11 mouse cellular contexts compared by ENCODE assay signal in genomic region chr3:121378708-121379612, GRCm38 (mm10). TPM values are rescaled to one million over a fixed set of nuclear protein-coding genes. Genes with fewer than 3 reads are reported as not detected.
A peak's percentile ranks its signal among the peaks of the same experiment; 100 is the strongest.
DNase-seq lines count a peak whose midpoint lies in the region; ATAC-seq and TF ChIP-seq lines count a peak whose summit lies in the region.
"Had no signal": no experiment of that assay in that cellular context is flagged by ENCODE, and none has a peak within 500 bp of the region (broad histone marks: within the 10 kb centered on the region; RNA-seq: fewer than 3 reads in every experiment).

No protein-coding gene starts in this region.

- peaks cover 41% of the 10 kb centered on the region for H3K4me1 ChIP-seq in midbrain, embryonic 10.5 days
- H3K4me1 ChIP-seq in midbrain, embryonic 14.5 days (ENCODE audit: control insufficient read depth, insufficient read depth, low read length): no peaks in the 10 kb centered on the region
- H3K4me1 ChIP-seq in liver, embryonic 15.5 days (replicated peaks): peaks cover 4% of the 10 kb centered on the region

- no peaks in the 10 kb centered on the region for H3K36me3 ChIP-seq in midbrain, embryonic 10.5 days
- no peaks in the 10 kb centered on the region for H3K36me3 ChIP-seq in midbrain, embryonic 14.5 days (ENCODE audit: control insufficient read depth, insufficient read depth, low read length)
- no peaks in the 10 kb centered on the region for H3K36me3 ChIP-seq in liver, embryonic 15.5 days (replicated peaks)
- H3K36me3 ChIP-seq: G1E had no signal

- H3K27me3 ChIP-seq in midbrain, embryonic 10.5 days (ENCODE audit: low read depth, poor library complexity, severe bottlenecking): no peaks in the 10 kb centered on the region
- H3K27me3 ChIP-seq in midbrain, embryonic 14.5 days (ENCODE audit: control insufficient read depth, insufficient read depth, low read length): no peaks in the 10 kb centered on the region
- no peaks in the 10 kb centered on the region for H3K27me3 ChIP-seq in liver, embryonic 15.5 days

- H3K4me2 ChIP-seq in midbrain, embryonic 14.5 days (ENCODE audit: low read length): no peak overlapping the region
- H3K4me2 ChIP-seq in liver, embryonic 15.5 days: no peak overlapping the region

- TF ChIP-seq CTCF in layer of hippocampus, adult 2 months (conservative IDR thresholded peaks at IDR 0.05): no peak

- ATAC-seq in midbrain, embryonic 14.5 days (ENCODE audit: low FRiP score, low TSS enrichment): no peak
- peak; percentile 61 for ATAC-seq in liver, embryonic 15.5 days (ENCODE audit: insufficient read depth)

- H3K27ac ChIP-seq in midbrain, embryonic 10.5 days (replicated peaks): peak overlapping the region; percentile 59; the same call in 1 of the 2 replicates
- no peak overlapping the region for H3K27ac ChIP-seq in midbrain, embryonic 14.5 days (replicated peaks; ENCODE audit: low read depth, low read length)
- H3K27ac ChIP-seq in liver, embryonic 15.5 days (replicated peaks): peak overlapping the region; percentile 24; the same call in 1 of the 2 replicates
- H3K27ac ChIP-seq in layer of hippocampus, adult 2 months: no peak overlapping the region

- 39% methylated on average over 15 of the region's 15 CpGs for WGBS in midbrain, embryonic 10.5 days
- 45% methylated on average over 15 of the region's 15 CpGs for WGBS in midbrain, embryonic 14.5 days
- 65% methylated on average over 15 of the region's 15 CpGs for WGBS in liver, embryonic 15.5 days (ENCODE audit: insufficient replicate concordance)

- no peak overlapping the region for H3K9ac ChIP-seq in midbrain, embryonic 14.5 days (replicated peaks; ENCODE audit: low read length)
- H3K9ac ChIP-seq in liver, embryonic 15.5 days: no peak overlapping the region

- no peaks in the 10 kb centered on the region for H3K9me3 ChIP-seq in midbrain, embryonic 10.5 days (replicated peaks)
- no peaks in the 10 kb centered on the region for H3K9me3 ChIP-seq in midbrain, embryonic 14.5 days (ENCODE audit: control insufficient read depth, low read length)
- H3K9me3 ChIP-seq in liver, embryonic 15.5 days (replicated peaks): no peaks in the 10 kb centered on the region
- H3K9me3 ChIP-seq: G1E had no signal

- H3K4me3 ChIP-seq in midbrain, embryonic 10.5 days: no peak overlapping the region
- no peak overlapping the region for H3K4me3 ChIP-seq in midbrain, embryonic 14.5 days (replicated peaks; ENCODE audit: low read depth, low read length)
- no peak overlapping the region for H3K4me3 ChIP-seq in liver, embryonic 15.5 days (replicated peaks)
- H3K4me3 ChIP-seq in layer of hippocampus, adult 2 months: no peak overlapping the region

- DNase-seq in midbrain, embryonic 10.5 days (ENCODE audit: low spot score): peak; percentile 55
- DNase-seq in midbrain, embryonic 14.5 days: no peak
- DNase-seq in adrenal gland, postnatal 36 days: peak; percentile 51 to 61
- peak; percentile 86 for DNase-seq in kidney, adult 18-20 months
- DNase-seq in cerebellum, adult 18-20 months: no peak
- DNase-seq in layer of hippocampus, adult 2 months (ENCODE audit: low spot score in 2 of 2): no peak
- no peak for DNase-seq in urinary bladder, postnatal 36 days (ENCODE audit: low spot score in 2 of 2)
- DNase-seq: right cerebral cortex, adult 18-20 months; thymus, postnatal 36 days had no signal

RNA-seq across cellular contexts. Expression of gene Cnn3, which starts 47.3 kb away (rescaled TPM):
- polyA plus RNA-seq in midbrain, embryonic 10.5 days (2016; fragmentation: Nextera tagmentation; extraction: Ambion mirVana): 947 and 1,037 TPM in 2 replicates
- 417 and 560 TPM in 2 replicates for polyA plus RNA-seq in midbrain, embryonic 14.5 days (2014; fragmentation: Nextera tagmentation; extraction: Ambion mirVana)
- total RNA-seq in adrenal gland, postnatal 36 days (2021): 100 to 1,000 TPM; 284 to 529 TPM
- polyA plus RNA-seq in liver, embryonic 15.5 days (2015; fragmentation: Nextera tagmentation; extraction: Ambion mirVana): 97.4 and 98.3 TPM in 2 replicates
- total RNA-seq in layer of hippocampus, adult 2 months (2021): 100 to 1,000 TPM in 1 of 2 experiments, 10 to 100 TPM in 1; 100.0 to 108 TPM
- polyA plus RNA-seq: G1E had no signal

Comparison
In these comparisons a context has a peak if more than half of its experiments do, and no peak if none do; other contexts are left out.
1. DNase-seq: peak in midbrain, embryonic 10.5 days (single experiment), adrenal gland, postnatal 36 days (2 of 2) and kidney, adult 18-20 months (single experiment); none in midbrain, embryonic 14.5 days (single experiment), cerebellum, adult 18-20 months (0 of 2), layer of hippocampus, adult 2 months (0 of 2) and urinary bladder, postnatal 36 days (0 of 2).
2. H3K27ac ChIP-seq: peak in midbrain, embryonic 10.5 days (single experiment) and liver, embryonic 15.5 days (single experiment); none in midbrain, embryonic 14.5 days (single experiment) and layer of hippocampus, adult 2 months (single experiment).